Mouse (Mus musculus): Measurements from ENCODE around the gene Ercc4. TPM values are rescaled to one million over a fixed set of nuclear protein-coding genes. Genes with fewer than 3 reads are reported as not detected.

Gene Ercc4
- total and polyA plus RNA-seq, 2 experiments: 5.4 to 5.6 TPM

DNA sequence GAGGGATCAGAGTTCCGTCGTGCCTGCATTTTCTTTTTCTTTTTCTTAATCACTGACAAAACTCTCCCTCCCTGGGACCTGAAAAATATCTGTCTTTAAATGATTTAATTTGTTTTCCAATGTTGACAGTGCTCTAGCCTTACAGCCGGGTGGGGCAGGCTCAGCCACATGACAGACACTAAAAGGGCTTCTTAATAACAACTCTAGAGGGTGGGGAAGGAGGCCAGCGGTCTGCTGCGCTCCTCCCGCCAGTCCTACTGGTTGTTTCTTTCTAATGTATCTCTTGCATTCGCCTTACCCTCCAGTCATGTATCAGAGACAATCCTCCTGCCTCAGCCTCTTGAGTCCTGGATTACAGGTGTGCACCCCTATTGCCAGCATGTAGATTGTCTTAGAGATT is 34.4 kb downstream of the Ercc4 start:
- Histone ChIP-seq H3K4me3 (ENCODE audit: insufficient read depth, low read depth, low read length) (no peak overlapping the region), H3K27me3 (ENCODE audit: control insufficient read depth, insufficient read depth, low read length) (no peaks in the 10 kb centered on the region), H3K79me2 (ENCODE audit: control insufficient read depth, insufficient read depth, low read length) (no peaks in the 10 kb centered on the region), H3K36me3 (ENCODE audit: control insufficient read depth, insufficient read depth, low read length) (peaks cover 10% of the 10 kb centered on the region; the same call in 1 of the 2 replicates), H3K9ac (ENCODE audit: low read depth, low read length) (no peak overlapping the region), H3K27ac (replicated peaks; ENCODE audit: insufficient read depth, low read depth, low read length) (no peak overlapping the region), H3K4me1 (ENCODE audit: control insufficient read depth, insufficient read depth, low read length) (no peaks in the 10 kb centered on the region)
- 98% methylated on average over 7 of the region's 7 CpGs for WGBS
- no peak for TF ChIP-seq POLR2A (IDR thresholded peaks at IDR 0.05; ENCODE audit: extremely low read depth, insufficient read depth, low read length)
- no peak for TF ChIP-seq CTCF (IDR thresholded peaks at IDR 0.05; ENCODE audit: low read depth, low read length)
- no peak for DNase-seq (ENCODE audit: extremely low read depth, low read depth, low spot score)

DNA sequence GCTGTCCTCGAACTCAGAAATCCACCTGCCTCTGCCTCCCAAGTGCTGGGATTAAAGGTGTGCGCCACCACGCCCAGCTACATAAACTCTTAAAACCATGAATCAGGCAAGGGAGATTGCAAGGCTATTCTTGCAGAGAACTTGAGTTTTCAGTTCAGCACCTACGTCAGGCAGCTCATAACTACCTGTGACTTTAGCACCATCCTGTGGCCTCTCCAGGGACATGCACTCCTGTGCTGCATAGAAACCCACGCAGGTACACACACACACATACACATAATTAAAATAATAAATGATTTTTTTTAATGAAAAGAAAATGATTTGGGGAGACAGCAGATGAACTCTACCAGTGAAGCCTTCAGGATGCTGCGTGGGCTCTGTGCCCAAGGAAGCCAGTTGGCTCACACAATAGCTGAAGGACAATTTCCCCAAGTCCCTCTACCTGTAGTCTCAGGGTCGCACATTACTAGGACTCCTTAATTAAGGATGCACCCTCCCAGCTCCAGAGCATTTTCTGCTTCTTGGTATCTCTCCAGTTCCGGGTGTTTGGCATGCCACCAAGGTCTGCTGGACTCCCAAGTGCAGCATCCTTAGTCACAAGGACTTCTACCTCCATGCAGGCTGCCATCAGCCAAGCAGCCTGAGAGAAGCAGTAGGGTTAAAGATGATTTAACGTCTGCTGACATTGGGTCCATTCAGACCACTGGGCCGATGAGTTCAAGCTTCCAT is 35.4 kb downstream of the Ercc4 start:
- no peak overlapping the region for H3K4me3 ChIP-seq (ENCODE audit: insufficient read depth, low read depth, low read length)
- H3K4me1 ChIP-seq (ENCODE audit: control insufficient read depth, insufficient read depth, low read length): no peaks in the 10 kb centered on the region
- H3K27me3 ChIP-seq (ENCODE audit: control insufficient read depth, insufficient read depth, low read length): no peaks in the 10 kb centered on the region
- 95% methylated on average over 10 of the region's 10 CpGs for WGBS
- no peaks in the 10 kb centered on the region for H3K79me2 ChIP-seq (ENCODE audit: control insufficient read depth, insufficient read depth, low read length)
- H3K27ac ChIP-seq (replicated peaks; ENCODE audit: insufficient read depth, low read depth, low read length): no peak overlapping the region
- H3K36me3 ChIP-seq (ENCODE audit: control insufficient read depth, insufficient read depth, low read length): peaks cover 11% of the 10 kb centered on the region; the same call in 1 of the 2 replicates
- H3K9ac ChIP-seq (ENCODE audit: low read depth, low read length): no peak overlapping the region
- TF ChIP-seq POLR2A (IDR thresholded peaks at IDR 0.05; ENCODE audit: extremely low read depth, insufficient read depth, low read length): no peak
- no peak for TF ChIP-seq CTCF (IDR thresholded peaks at IDR 0.05; ENCODE audit: low read depth, low read length)
- DNase-seq (ENCODE audit: extremely low read depth, low read depth, low spot score): no peak

DNA sequence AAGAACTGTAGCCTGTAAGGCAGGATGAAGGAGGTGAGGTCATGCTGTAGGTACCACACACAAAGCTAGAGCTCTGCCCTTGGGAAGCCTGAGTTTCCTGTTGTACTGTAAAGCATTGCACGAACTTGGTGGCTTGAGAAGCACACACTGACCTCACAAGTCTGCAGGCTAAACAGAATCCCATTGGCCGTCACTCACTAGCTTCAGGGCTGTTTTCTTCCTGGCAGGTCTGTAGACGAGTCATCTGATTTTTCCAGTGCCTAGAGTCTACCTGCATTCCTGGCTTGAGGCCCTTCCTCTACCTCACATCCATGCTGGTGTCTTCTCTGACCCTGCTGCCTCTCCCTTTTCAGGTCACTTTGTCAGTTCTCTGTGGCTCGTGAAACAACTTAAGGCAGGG is 36.7 kb downstream of the Ercc4 start:
- DNase-seq (ENCODE audit: extremely low read depth, low read depth, low spot score): no peak
- H3K4me3 ChIP-seq (ENCODE audit: insufficient read depth, low read depth, low read length): no peak overlapping the region
- no peaks in the 10 kb centered on the region for H3K4me1 ChIP-seq (ENCODE audit: control insufficient read depth, insufficient read depth, low read length)
- no peaks in the 10 kb centered on the region for H3K27me3 ChIP-seq (ENCODE audit: control insufficient read depth, insufficient read depth, low read length)
- H3K36me3 ChIP-seq (ENCODE audit: control insufficient read depth, insufficient read depth, low read length): peaks cover 6% of the 10 kb centered on the region; the same call in 1 of the 2 replicates
- H3K27ac ChIP-seq (replicated peaks; ENCODE audit: insufficient read depth, low read depth, low read length): no peak overlapping the region
- 96% methylated on average over 4 of the region's 4 CpGs for WGBS
- TF ChIP-seq CTCF (IDR thresholded peaks at IDR 0.05; ENCODE audit: low read depth, low read length): no peak
- no peak for TF ChIP-seq POLR2A (IDR thresholded peaks at IDR 0.05; ENCODE audit: extremely low read depth, insufficient read depth, low read length)
- no peak overlapping the region for H3K9ac ChIP-seq (ENCODE audit: low read depth, low read length)
- H3K79me2 ChIP-seq (ENCODE audit: control insufficient read depth, insufficient read depth, low read length): no peaks in the 10 kb centered on the region

DNA sequence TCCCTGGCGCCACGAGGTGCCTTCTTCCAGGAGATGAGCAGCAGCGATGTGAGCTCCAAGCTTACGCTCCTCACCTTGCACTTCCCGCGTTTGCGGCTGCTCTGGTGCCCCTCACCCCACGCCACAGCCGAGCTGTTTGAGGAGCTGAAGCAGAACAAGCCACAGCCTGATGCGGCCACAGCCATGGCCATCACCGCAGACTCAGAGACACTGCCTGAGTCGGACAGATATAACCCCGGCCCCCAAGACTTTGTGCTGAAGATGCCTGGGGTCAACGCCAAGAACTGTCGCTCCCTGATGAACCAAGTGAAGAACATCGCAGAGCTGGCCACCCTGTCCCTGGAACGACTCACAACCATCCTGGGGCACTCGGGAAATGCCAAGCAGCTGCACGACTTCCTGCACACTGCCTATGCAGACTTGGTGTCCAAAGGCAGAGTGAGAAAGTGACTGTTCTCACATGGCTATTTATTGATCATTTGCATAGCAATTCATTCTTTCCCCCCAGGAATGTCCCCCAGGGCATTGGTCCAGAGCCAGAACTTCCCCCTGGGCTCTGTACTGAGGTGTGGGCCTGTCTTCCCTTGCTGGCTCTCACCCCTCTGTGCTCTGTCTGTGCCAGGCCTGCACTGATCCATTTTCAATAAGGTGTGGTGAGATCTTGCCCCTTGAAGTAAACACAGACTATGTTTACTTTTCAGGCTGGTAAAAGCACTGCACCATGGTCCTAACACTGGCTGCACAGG is 38.5 kb downstream of the Ercc4 start:
- H3K36me3 ChIP-seq (ENCODE audit: control insufficient read depth, insufficient read depth, low read length): peaks cover 4% of the 10 kb centered on the region; the same call in 1 of the 2 replicates
- H3K27me3 ChIP-seq (ENCODE audit: control insufficient read depth, insufficient read depth, low read length): no peaks in the 10 kb centered on the region
- no peaks in the 10 kb centered on the region for H3K4me1 ChIP-seq (ENCODE audit: control insufficient read depth, insufficient read depth, low read length)
- no peak overlapping the region for H3K9ac ChIP-seq (ENCODE audit: low read depth, low read length)
- no peaks in the 10 kb centered on the region for H3K79me2 ChIP-seq (ENCODE audit: control insufficient read depth, insufficient read depth, low read length)
- H3K27ac ChIP-seq (replicated peaks; ENCODE audit: insufficient read depth, low read depth, low read length): no peak overlapping the region
- 92% methylated on average over 19 of the region's 19 CpGs for WGBS
- DNase-seq (ENCODE audit: extremely low read depth, low read depth, low spot score): no peak
- no peak overlapping the region for H3K4me3 ChIP-seq (ENCODE audit: insufficient read depth, low read depth, low read length)
- TF ChIP-seq POLR2A (IDR thresholded peaks at IDR 0.05; ENCODE audit: extremely low read depth, insufficient read depth, low read length) (no peak), CTCF (IDR thresholded peaks at IDR 0.05; ENCODE audit: low read depth, low read length) (no peak)

DNA sequence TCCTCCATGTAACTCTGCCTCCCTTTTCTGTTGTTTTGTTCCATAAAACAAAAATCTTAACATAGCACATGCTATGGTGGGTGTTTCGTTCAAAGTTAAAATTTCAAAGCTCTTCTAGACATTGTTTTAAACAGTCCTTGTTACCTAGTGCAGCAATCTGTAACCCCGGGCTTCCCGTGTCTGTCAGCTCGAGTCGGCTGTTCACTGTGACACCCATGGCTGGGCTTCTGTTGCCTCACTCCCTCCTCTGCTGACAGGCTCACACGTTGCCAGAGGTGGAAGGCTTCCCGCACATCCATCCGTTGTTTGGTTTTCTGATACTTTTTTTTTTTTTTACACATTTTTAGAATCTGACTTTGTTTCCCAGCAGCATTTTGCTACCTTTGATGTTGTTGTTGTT is 40.5 kb downstream of the Ercc4 start:
- no peak overlapping the region for H3K27ac ChIP-seq (replicated peaks; ENCODE audit: insufficient read depth, low read depth, low read length)
- no peaks in the 10 kb centered on the region for H3K79me2 ChIP-seq (ENCODE audit: control insufficient read depth, insufficient read depth, low read length)
- 94% methylated on average over 8 of the region's 8 CpGs for WGBS
- H3K36me3 ChIP-seq (ENCODE audit: control insufficient read depth, insufficient read depth, low read length): peaks cover 3% of the 10 kb centered on the region; the same call in 1 of the 2 replicates
- no peak overlapping the region for H3K4me3 ChIP-seq (ENCODE audit: insufficient read depth, low read depth, low read length)
- TF ChIP-seq CTCF (IDR thresholded peaks at IDR 0.05; ENCODE audit: low read depth, low read length) (no peak), POLR2A (IDR thresholded peaks at IDR 0.05; ENCODE audit: extremely low read depth, insufficient read depth, low read length) (no peak)
- H3K27me3 ChIP-seq (ENCODE audit: control insufficient read depth, insufficient read depth, low read length): no peaks in the 10 kb centered on the region
- H3K9ac ChIP-seq (ENCODE audit: low read depth, low read length): no peak overlapping the region
- H3K4me1 ChIP-seq (ENCODE audit: control insufficient read depth, insufficient read depth, low read length): no peaks in the 10 kb centered on the region
- DNase-seq (ENCODE audit: extremely low read depth, low read depth, low spot score): no peak

Data from liver, adult 2 months (tissue).